Mouse (Mus musculus): ENCODE data around the gene Mical3. TPM values are rescaled to one million over a fixed set of nuclear protein-coding genes. Genes with fewer than 3 reads are reported as not detected.

Mical3 gene
- polyA plus RNA-seq, 1 experiment from 2014 or later = 37.0 TPM

DNA sequence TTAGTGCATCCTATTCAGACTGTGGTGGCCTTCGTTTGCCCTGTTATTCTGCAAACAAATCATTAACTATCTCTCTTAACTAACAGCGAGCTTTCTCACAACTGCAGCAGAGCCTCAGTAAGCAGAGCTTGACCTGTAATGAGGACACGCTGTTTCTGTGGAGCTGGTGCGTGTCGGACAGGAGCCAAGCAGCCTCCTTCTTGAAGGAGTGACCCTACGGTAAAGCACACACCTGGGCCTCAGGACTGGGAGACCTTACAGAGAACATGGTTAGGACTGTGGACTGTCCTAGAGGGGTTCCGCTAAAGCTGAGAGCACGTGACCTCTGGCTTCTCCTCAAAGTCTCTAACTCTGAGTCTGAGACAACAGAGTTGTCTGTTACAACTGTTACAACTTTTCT lies 82.1 kb downstream of the Mical3 start:
- no peak overlapping the region for H3K4me3 ChIP-seq (ENCODE audit: low read depth, low read length)
- H3K36me3 ChIP-seq (ENCODE audit: control insufficient read depth, insufficient read depth, low read length) = no peaks in the 10 kb centered on the region
- 88% methylated on average over 8 of the region's 8 CpGs for WGBS
- no peak overlapping the region for H3K27ac ChIP-seq (ENCODE audit: low read length)
- H3K9ac ChIP-seq (ENCODE audit: low read depth, low read length) = no peak overlapping the region
- H3K27me3 ChIP-seq (ENCODE audit: control insufficient read depth, insufficient read depth, low read depth, low read length) = no peaks in the 10 kb centered on the region
- ATAC-seq = no peak
- H3K9me3 ChIP-seq (replicated peaks; ENCODE audit: control insufficient read depth, low read length, poor library complexity, severe bottlenecking) = no peaks in the 10 kb centered on the region
- H3K4me2 ChIP-seq (ENCODE audit: low read length) = no peak overlapping the region
- H3K4me1 ChIP-seq (ENCODE audit: control insufficient read depth, insufficient read depth, low read length) = 0 out of 2 replicates have a peak, but pooled peaks cover 2% of the 10 kb centered on the region

DNA sequence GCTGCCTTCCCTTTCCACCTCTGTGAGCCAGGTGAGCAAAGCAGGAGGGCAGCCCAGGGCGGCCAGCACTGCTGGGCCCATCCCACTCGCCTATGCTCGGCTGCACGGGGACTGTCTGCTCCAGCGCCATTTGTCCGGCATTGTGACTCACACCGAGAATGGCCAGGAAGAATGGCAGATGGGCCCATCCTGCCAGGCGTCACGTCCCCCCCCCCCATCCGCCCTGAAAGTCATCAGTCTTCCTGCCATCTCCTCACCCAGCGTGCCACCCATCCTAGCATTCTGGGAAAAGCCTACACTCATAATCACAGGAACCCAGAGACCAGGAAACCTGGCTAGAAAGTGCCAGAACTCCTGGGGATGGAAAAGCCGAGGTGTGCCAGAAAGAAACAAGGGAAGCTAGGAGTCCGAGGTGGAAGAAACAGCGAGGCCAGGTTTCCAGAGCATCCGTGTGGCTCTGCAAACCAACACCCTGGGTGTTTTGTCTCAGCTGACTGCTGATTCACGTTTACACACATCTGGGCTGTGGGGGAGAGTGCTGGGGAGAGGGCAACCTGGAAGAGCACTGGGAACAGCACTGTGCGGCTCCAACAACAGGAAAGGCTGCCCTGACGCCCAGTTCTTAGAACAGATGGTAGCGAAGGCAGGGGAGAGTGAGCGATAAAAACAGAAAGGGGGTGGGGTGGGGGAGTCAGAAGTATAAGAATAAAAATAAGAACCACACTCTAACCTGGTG lies 85.3 kb downstream of the Mical3 start:
- no peak overlapping the region for H3K27ac ChIP-seq (ENCODE audit: low read length)
- no peaks in the 10 kb centered on the region for H3K9me3 ChIP-seq (replicated peaks; ENCODE audit: control insufficient read depth, low read length, poor library complexity, severe bottlenecking)
- H3K4me1 ChIP-seq (ENCODE audit: control insufficient read depth, insufficient read depth, low read length) = 0 out of 2 replicates have a peak, but pooled peaks cover 2% of the 10 kb centered on the region
- H3K27me3 ChIP-seq (ENCODE audit: control insufficient read depth, insufficient read depth, low read depth, low read length) = no peaks in the 10 kb centered on the region
- WGBS = 79% methylated on average over 20 of the region's 20 CpGs
- H3K9ac ChIP-seq (ENCODE audit: low read depth, low read length) = no peak overlapping the region
- no peak overlapping the region for H3K4me2 ChIP-seq (ENCODE audit: low read length)
- ATAC-seq = no peak
- no peak overlapping the region for H3K4me3 ChIP-seq (ENCODE audit: low read depth, low read length)
- H3K36me3 ChIP-seq (ENCODE audit: control insufficient read depth, insufficient read depth, low read length) = peaks cover 7% of the 10 kb centered on the region; the same call in 1 of the 2 replicates

GRCm38 (mm10) chr6:121043434-121044189 lies 87.2 kb downstream of the Mical3 start:
- H3K4me1 ChIP-seq (ENCODE audit: control insufficient read depth, insufficient read depth, low read length) = 0 out of 2 replicates have a peak, but pooled peaks cover 2% of the 10 kb centered on the region
- H3K9ac ChIP-seq (ENCODE audit: low read depth, low read length) = no peak overlapping the region
- WGBS = 78% methylated on average over 14 of the region's 14 CpGs
- H3K9me3 ChIP-seq (replicated peaks; ENCODE audit: control insufficient read depth, low read length, poor library complexity, severe bottlenecking) = no peaks in the 10 kb centered on the region
- H3K4me2 ChIP-seq (ENCODE audit: low read length) = no peak overlapping the region
- peaks cover 23% of the 10 kb centered on the region for H3K36me3 ChIP-seq (ENCODE audit: control insufficient read depth, insufficient read depth, low read length)
- H3K27ac ChIP-seq (ENCODE audit: low read length) = no peak overlapping the region
- no peaks in the 10 kb centered on the region for H3K27me3 ChIP-seq (ENCODE audit: control insufficient read depth, insufficient read depth, low read depth, low read length)
- H3K4me3 ChIP-seq (ENCODE audit: low read depth, low read length) = no peak overlapping the region
- ATAC-seq = no peak

DNA sequence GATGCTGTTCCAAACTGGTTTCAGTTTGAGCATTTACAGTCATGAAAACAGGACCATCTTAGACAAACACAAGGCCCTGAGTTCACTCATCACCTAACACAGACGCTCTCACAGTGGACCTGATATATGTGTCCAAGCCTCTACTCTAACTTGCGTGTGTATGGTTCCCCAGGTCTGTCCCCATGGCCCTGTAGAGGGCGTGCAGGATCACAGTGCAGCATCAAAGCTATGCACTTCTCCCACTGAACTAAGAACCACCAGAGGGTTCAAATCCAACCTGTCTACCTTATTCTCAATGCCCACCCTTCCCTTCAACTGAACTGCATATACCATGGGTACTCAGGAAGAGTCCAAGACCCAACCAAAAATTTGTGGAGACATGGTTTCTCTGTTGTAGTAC lies 91.1 kb downstream of the Mical3 start:
- H3K4me1 ChIP-seq (ENCODE audit: control insufficient read depth, insufficient read depth, low read length) = no peaks in the 10 kb centered on the region
- ATAC-seq = no peak
- H3K9me3 ChIP-seq (replicated peaks; ENCODE audit: control insufficient read depth, low read length, poor library complexity, severe bottlenecking) = no peaks in the 10 kb centered on the region
- H3K27ac ChIP-seq (ENCODE audit: low read length) = no peak overlapping the region
- no peak overlapping the region for H3K4me2 ChIP-seq (ENCODE audit: low read length)
- 95% methylated on average over 3 of the region's 3 CpGs for WGBS
- H3K36me3 ChIP-seq (ENCODE audit: control insufficient read depth, insufficient read depth, low read length) = peaks cover 36% of the 10 kb centered on the region
- no peak overlapping the region for H3K9ac ChIP-seq (ENCODE audit: low read depth, low read length)
- no peaks in the 10 kb centered on the region for H3K27me3 ChIP-seq (ENCODE audit: control insufficient read depth, insufficient read depth, low read depth, low read length)
- no peak overlapping the region for H3K4me3 ChIP-seq (ENCODE audit: low read depth, low read length)

DNA sequence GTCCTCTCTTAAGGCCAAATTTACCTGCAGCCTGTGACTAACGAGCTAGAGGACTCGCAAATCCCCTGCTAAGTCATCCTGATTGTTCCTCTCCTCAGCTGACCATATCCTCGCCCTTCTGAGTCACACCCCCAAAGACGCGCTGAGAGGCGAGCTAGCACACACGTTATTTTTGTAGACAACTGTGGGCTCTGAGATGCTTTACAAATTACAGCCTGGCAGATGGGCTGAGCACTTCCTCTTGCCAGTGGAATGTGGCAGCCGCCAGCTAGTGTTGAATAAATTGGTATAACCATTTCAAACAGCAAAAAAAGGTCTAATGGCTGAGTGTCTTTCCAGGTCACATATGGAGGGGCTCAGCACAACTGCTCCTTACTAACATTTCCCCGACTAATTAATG lies 91.5 kb downstream of the Mical3 start:
- Histone ChIP-seq H3K27me3 (ENCODE audit: control insufficient read depth, insufficient read depth, low read depth, low read length) (no peaks in the 10 kb centered on the region), H3K9ac (ENCODE audit: low read depth, low read length) (no peak overlapping the region), H3K4me3 (ENCODE audit: low read depth, low read length) (no peak overlapping the region), H3K4me1 (ENCODE audit: control insufficient read depth, insufficient read depth, low read length) (no peaks in the 10 kb centered on the region), H3K4me2 (ENCODE audit: low read length) (no peak overlapping the region), H3K27ac (ENCODE audit: low read length) (no peak overlapping the region), H3K36me3 (ENCODE audit: control insufficient read depth, insufficient read depth, low read length) (peaks cover 37% of the 10 kb centered on the region), H3K9me3 (replicated peaks; ENCODE audit: control insufficient read depth, low read length, poor library complexity, severe bottlenecking) (no peaks in the 10 kb centered on the region)
- ATAC-seq = no peak
- WGBS = 82% methylated on average over 9 of the region's 9 CpGs

DNA sequence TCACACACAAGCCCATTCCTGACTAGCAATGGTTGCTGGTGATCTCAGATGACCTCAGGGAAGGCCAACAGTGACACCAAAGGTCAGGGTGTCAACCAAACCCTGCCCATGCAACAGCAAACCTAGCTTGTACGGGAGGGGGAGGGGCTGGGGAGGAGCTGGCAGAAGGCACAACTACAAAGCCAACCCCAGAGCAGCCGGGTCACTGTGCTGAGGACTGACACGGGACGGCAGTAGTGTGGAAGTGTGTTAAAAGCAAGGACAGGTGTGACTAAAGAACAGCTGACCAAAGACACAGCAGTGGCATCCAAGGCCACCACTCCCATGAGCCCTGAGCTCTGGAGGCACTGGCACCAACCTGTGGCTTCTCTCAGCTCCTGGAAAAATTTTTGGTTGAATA lies 93.7 kb downstream of the Mical3 start:
- no peak overlapping the region for H3K4me3 ChIP-seq (ENCODE audit: low read depth, low read length)
- no peaks in the 10 kb centered on the region for H3K9me3 ChIP-seq (replicated peaks; ENCODE audit: control insufficient read depth, low read length, poor library complexity, severe bottlenecking)
- H3K27me3 ChIP-seq (ENCODE audit: control insufficient read depth, insufficient read depth, low read depth, low read length) = no peaks in the 10 kb centered on the region
- ATAC-seq = no peak
- no peak overlapping the region for H3K27ac ChIP-seq (ENCODE audit: low read length)
- no peak overlapping the region for H3K4me2 ChIP-seq (ENCODE audit: low read length)
- no peaks in the 10 kb centered on the region for H3K4me1 ChIP-seq (ENCODE audit: control insufficient read depth, insufficient read depth, low read length)
- H3K36me3 ChIP-seq (ENCODE audit: control insufficient read depth, insufficient read depth, low read length) = peaks cover 59% of the 10 kb centered on the region
- 83% methylated on average over 4 of the region's 4 CpGs for WGBS
- H3K9ac ChIP-seq (ENCODE audit: low read depth, low read length) = no peak overlapping the region

DNA sequence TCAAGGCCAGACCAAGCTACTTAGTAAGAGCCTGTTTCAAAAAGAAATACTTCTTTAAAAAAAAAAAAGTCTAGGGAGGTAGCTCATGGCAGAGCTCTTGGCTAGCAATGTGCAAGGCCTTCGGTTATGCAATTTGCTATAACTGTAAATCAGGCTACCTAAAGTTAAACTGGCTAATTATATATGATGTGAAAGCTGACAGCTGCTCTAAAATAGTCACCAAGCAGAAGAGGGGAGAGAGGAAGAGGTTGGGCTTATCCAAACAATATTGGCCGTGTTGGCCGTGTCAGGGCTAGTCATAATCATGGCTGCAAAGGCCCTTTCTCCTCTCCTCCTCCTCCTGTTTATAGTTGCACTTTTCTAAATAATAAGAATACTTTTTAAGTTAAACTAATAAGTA lies 94.9 kb downstream of the Mical3 start:
- WGBS = 88% methylated on average over 3 of the region's 3 CpGs
- Histone ChIP-seq H3K36me3 (ENCODE audit: control insufficient read depth, insufficient read depth, low read length) (peaks cover 61% of the 10 kb centered on the region), H3K27ac (ENCODE audit: low read length) (no peak overlapping the region), H3K27me3 (ENCODE audit: control insufficient read depth, insufficient read depth, low read depth, low read length) (no peaks in the 10 kb centered on the region), H3K9me3 (replicated peaks; ENCODE audit: control insufficient read depth, low read length, poor library complexity, severe bottlenecking) (no peaks in the 10 kb centered on the region), H3K9ac (ENCODE audit: low read depth, low read length) (no peak overlapping the region), H3K4me1 (ENCODE audit: control insufficient read depth, insufficient read depth, low read length) (no peaks in the 10 kb centered on the region), H3K4me2 (ENCODE audit: low read length) (no peak overlapping the region), H3K4me3 (ENCODE audit: low read depth, low read length) (no peak overlapping the region)
- no peak for ATAC-seq

DNA sequence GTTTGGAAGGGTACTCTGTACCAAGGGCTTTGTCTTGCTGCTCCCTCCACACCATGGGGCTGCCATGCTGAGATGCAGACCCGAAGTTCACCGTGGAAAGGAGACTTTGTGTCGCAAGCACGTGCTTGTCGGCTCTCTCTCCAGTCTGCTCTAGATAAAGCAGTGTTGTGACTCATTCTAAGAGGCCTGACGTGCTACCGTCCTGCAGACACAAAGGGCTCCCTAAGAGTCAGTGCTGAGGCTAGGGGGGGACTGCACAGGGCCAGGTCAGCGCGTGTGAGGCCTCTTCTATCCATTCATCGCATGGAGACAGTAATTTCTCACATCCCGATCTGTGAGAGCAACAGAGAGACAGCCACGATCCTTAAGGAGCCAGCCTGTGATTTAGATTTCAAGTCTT lies 95.5 kb downstream of the Mical3 start:
- no peaks in the 10 kb centered on the region for H3K4me1 ChIP-seq (ENCODE audit: control insufficient read depth, insufficient read depth, low read length)
- H3K4me3 ChIP-seq (ENCODE audit: low read depth, low read length) = no peak overlapping the region
- peaks cover 59% of the 10 kb centered on the region for H3K36me3 ChIP-seq (ENCODE audit: control insufficient read depth, insufficient read depth, low read length)
- H3K9ac ChIP-seq (ENCODE audit: low read depth, low read length) = no peak overlapping the region
- H3K9me3 ChIP-seq (replicated peaks; ENCODE audit: control insufficient read depth, low read length, poor library complexity, severe bottlenecking) = no peaks in the 10 kb centered on the region
- WGBS = 56% methylated on average over 12 of the region's 12 CpGs
- H3K27me3 ChIP-seq (ENCODE audit: control insufficient read depth, insufficient read depth, low read depth, low read length) = no peaks in the 10 kb centered on the region
- no peak overlapping the region for H3K4me2 ChIP-seq (ENCODE audit: low read length)
- no peak for ATAC-seq
- H3K27ac ChIP-seq (ENCODE audit: low read length) = no peak overlapping the region

DNA sequence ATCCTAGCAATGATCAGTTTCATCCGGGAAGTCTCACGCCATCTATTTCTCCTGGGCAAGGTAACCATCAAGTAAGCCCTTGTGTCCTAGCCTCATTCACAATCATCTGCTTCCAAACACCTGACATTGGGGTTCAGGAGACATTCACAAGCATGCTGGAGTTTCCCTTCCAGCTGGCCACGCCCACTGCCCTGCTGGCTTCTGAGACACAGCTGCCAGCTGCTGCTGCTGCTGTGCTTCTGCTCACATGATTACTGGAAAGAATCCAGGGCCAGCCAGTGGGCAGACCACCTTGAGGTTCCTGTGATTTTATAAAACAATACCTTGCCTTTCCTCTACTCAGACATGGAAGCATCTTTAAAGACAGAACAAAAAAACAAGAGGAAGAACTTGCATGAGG lies 97.5 kb downstream of the Mical3 start:
- H3K36me3 ChIP-seq (ENCODE audit: control insufficient read depth, insufficient read depth, low read length) = peaks cover 62% of the 10 kb centered on the region
- H3K4me3 ChIP-seq (ENCODE audit: low read depth, low read length) = no peak overlapping the region
- WGBS = 96% methylated on average over 3 of the region's 3 CpGs
- H3K27ac ChIP-seq (ENCODE audit: low read length) = no peak overlapping the region
- ATAC-seq = no peak
- H3K27me3 ChIP-seq (ENCODE audit: control insufficient read depth, insufficient read depth, low read depth, low read length) = no peaks in the 10 kb centered on the region
- H3K4me2 ChIP-seq (ENCODE audit: low read length) = no peak overlapping the region
- no peaks in the 10 kb centered on the region for H3K9me3 ChIP-seq (replicated peaks; ENCODE audit: control insufficient read depth, low read length, poor library complexity, severe bottlenecking)
- H3K9ac ChIP-seq (ENCODE audit: low read depth, low read length) = no peak overlapping the region
- H3K4me1 ChIP-seq (ENCODE audit: control insufficient read depth, insufficient read depth, low read length) = no peaks in the 10 kb centered on the region

Data from midbrain, embryonic 16.5 days (tissue).